Mouse (Mus musculus): ENCODE measurements around the gene Trem2. TPM values are rescaled to one million over a fixed set of nuclear protein-coding genes. Genes with fewer than 3 reads are reported as not detected.

Gene Trem2
- polyA plus RNA-seq, 1 experiment from 2014 or later = 1.2 TPM

- no peak overlapping the region for H3K4me3 ChIP-seq
- DNase-seq (ENCODE audit: low spot score) = peak; percentile 64
- H3K36me3 ChIP-seq = peaks cover 76% of the 10 kb centered on the region
- no peaks in the 10 kb centered on the region for H3K4me1 ChIP-seq
- no peak overlapping the region for H3K27ac ChIP-seq
- 78% methylated on average over 2 of the region's 2 CpGs for whole genome bisulfite sequencing
- no peaks in the 10 kb centered on the region for H3K9me3 ChIP-seq
- no peaks in the 10 kb centered on the region for H3K27me3 ChIP-seq (ENCODE audit: insufficient read depth, poor library complexity, severe bottlenecking)
Observed at GRCm38 (mm10) chr17:48388666-48389065, 42.5 kb downstream of the Trem2 start.

GRCm38 (mm10) chr17:48389442-48389841 is 43.2 kb downstream of the Trem2 start:
- Histone ChIP-seq H3K4me1 (no peaks in the 10 kb centered on the region), H3K27me3 (ENCODE audit: insufficient read depth, poor library complexity, severe bottlenecking) (no peaks in the 10 kb centered on the region), H3K4me3 (no peak overlapping the region), H3K9me3 (no peaks in the 10 kb centered on the region), H3K27ac (no peak overlapping the region), H3K36me3 (peaks cover 83% of the 10 kb centered on the region)
- WGBS = 82% methylated on average over 5 of the region's 5 CpGs
- DNase-seq (ENCODE audit: low spot score) = peak; percentile 14

GRCm38 (mm10) chr17:48391446-48391845 is 45.2 kb downstream of the Trem2 start:
- Histone ChIP-seq H3K27me3 (ENCODE audit: insufficient read depth, poor library complexity, severe bottlenecking) (no peaks in the 10 kb centered on the region), H3K9me3 (no peaks in the 10 kb centered on the region), H3K36me3 (peaks cover 94% of the 10 kb centered on the region), H3K27ac (no peak overlapping the region), H3K4me1 (no peaks in the 10 kb centered on the region), H3K4me3 (no peak overlapping the region)
- DNase-seq (ENCODE audit: low spot score) = peak; percentile 71
- 87% methylated on average over 5 of the region's 5 CpGs for WGBS

GRCm38 (mm10) chr17:48392616-48393015 is 46.4 kb downstream of the Trem2 start:
- H3K36me3 ChIP-seq = peaks cover 97% of the 10 kb centered on the region
- no peak overlapping the region for H3K4me3 ChIP-seq
- no peaks in the 10 kb centered on the region for H3K4me1 ChIP-seq
- no peak overlapping the region for H3K27ac ChIP-seq
- no peaks in the 10 kb centered on the region for H3K27me3 ChIP-seq (ENCODE audit: insufficient read depth, poor library complexity, severe bottlenecking)
- 92% methylated on average over 3 of the region's 3 CpGs for WGBS
- no peaks in the 10 kb centered on the region for H3K9me3 ChIP-seq
- DNase-seq (ENCODE audit: low spot score) = peak; percentile 19

- DNase-seq (ENCODE audit: low spot score) = no peak
- H3K4me3 ChIP-seq = no peak overlapping the region
- H3K27me3 ChIP-seq (ENCODE audit: insufficient read depth, poor library complexity, severe bottlenecking) = no peaks in the 10 kb centered on the region
- WGBS = 92% methylated on average over 4 of the region's 4 CpGs
- H3K9me3 ChIP-seq = no peaks in the 10 kb centered on the region
- H3K4me1 ChIP-seq = peaks cover 5% of the 10 kb centered on the region; the same call in 1 of the 2 replicates
- H3K27ac ChIP-seq = no peak overlapping the region
- H3K36me3 ChIP-seq = peaks cover 40% of the 10 kb centered on the region
Observed at GRCm38 (mm10) chr17:48401710-48402109, 55.5 kb downstream of the Trem2 start.

GRCm38 (mm10) chr17:48402751-48403150 is 56.5 kb downstream of the Trem2 start:
- Histone ChIP-seq H3K36me3 (peaks cover 30% of the 10 kb centered on the region), H3K4me3 (no peak overlapping the region), H3K4me1 (peaks cover 14% of the 10 kb centered on the region), H3K27ac (no peak overlapping the region), H3K9me3 (no peaks in the 10 kb centered on the region), H3K27me3 (ENCODE audit: insufficient read depth, poor library complexity, severe bottlenecking) (no peaks in the 10 kb centered on the region)
- DNase-seq (ENCODE audit: low spot score) = no peak
- 94% methylated on average over 3 of the region's 3 CpGs for WGBS

Other genes starting within 250 kb of the Trem2 start
- gene 9830107B12Rik, start 200.1 kb upstream of the Trem2 start, polyA plus RNA-seq (2016; fragmentation: Nextera tagmentation; extraction: Ambion mirVana) = not detected in 2 replicates
- gene A530064D06Rik, start 179.1 kb upstream of the Trem2 start, polyA plus RNA-seq (2016; fragmentation: Nextera tagmentation; extraction: Ambion mirVana) = not detected in 2 replicates
- 0.05 and 0.11 TPM in 2 replicates for gene Trem1, start 113.6 kb upstream of the Trem2 start, polyA plus RNA-seq (2016; fragmentation: Nextera tagmentation; extraction: Ambion mirVana)
- not detected in 2 replicates for gene Trem3, start 98.6 kb upstream of the Trem2 start, polyA plus RNA-seq (2016; fragmentation: Nextera tagmentation; extraction: Ambion mirVana)
- gene Treml4, start 82.1 kb upstream of the Trem2 start, polyA plus RNA-seq (2016; fragmentation: Nextera tagmentation; extraction: Ambion mirVana) = 0.63 and 0.74 TPM in 2 replicates
- gene Treml2, start 46.9 kb upstream of the Trem2 start, polyA plus RNA-seq (2016; fragmentation: Nextera tagmentation; extraction: Ambion mirVana) = 0.97 and 1.3 TPM in 2 replicates
- 0.13 TPM in 1 of 2 replicates, not detected in the other for gene B430306N03Rik, start 30.3 kb upstream of the Trem2 start, polyA plus RNA-seq (2016; fragmentation: Nextera tagmentation; extraction: Ambion mirVana)
- gene Treml1, start 13.5 kb downstream of the Trem2 start, polyA plus RNA-seq (2016; fragmentation: Nextera tagmentation; extraction: Ambion mirVana) = 3.7 and 6.3 TPM in 2 replicates
- 13.7 and 17.3 TPM in 2 replicates for gene Nfya, start 63.5 kb downstream of the Trem2 start, polyA plus RNA-seq (2016; fragmentation: Nextera tagmentation; extraction: Ambion mirVana)
- gene Oard1, start 63.6 kb downstream of the Trem2 start, polyA plus RNA-seq (2016; fragmentation: Nextera tagmentation; extraction: Ambion mirVana) = 56.7 and 78.1 TPM in 2 replicates
- 142 and 213 TPM in 2 replicates for gene Apobec2, start 86.5 kb downstream of the Trem2 start, polyA plus RNA-seq (2016; fragmentation: Nextera tagmentation; extraction: Ambion mirVana)
- 0.43 and 0.67 TPM in 2 replicates for gene Tspo2, start 105.1 kb downstream of the Trem2 start, polyA plus RNA-seq (2016; fragmentation: Nextera tagmentation; extraction: Ambion mirVana)
- 0.20 and 0.26 TPM in 2 replicates for gene Unc5cl, start 108.5 kb downstream of the Trem2 start, polyA plus RNA-seq (2016; fragmentation: Nextera tagmentation; extraction: Ambion mirVana)